Mouse (Mus musculus) ES-E14 (cell line): ENCODE data around the gene Evx2. TPM values are rescaled to one million over a fixed set of nuclear protein-coding genes. Genes with fewer than 3 reads are reported as not detected.
A peak's percentile ranks its signal among the peaks of the same experiment; 100 is the strongest.

ENCODE experiments used
- DNase-seq: peaks from one replicate; pipeline ENCODE4 v3.0.0-alpha.2; 2013; ENCODE audit warnings: low read depth, low spot score
- H3K27ac ChIP-seq: 2 replicates; pipeline ENCODE4 v1.5.1; 2012; ENCODE audit warnings: low read depth, mild to moderate bottlenecking, low read length, moderate library complexity, mixed read lengths; ENCODE audit not compliant: poor library complexity, insufficient read depth, severe bottlenecking
- H3K36me3 ChIP-seq: 2 replicates; pipeline ENCODE4 v1.6.1; 2012; ENCODE audit warnings: mild to moderate bottlenecking, low read length, moderate library complexity, mixed read lengths; ENCODE audit not compliant: control insufficient read depth, poor library complexity, insufficient read depth, severe bottlenecking
- H3K4me1 ChIP-seq, 2 experiments: fragments of 150-350 bp in 1 of 2; sonication (generic) in 1 of 2; 2 replicates each; pipeline ENCODE4 v1.6.1; 2012; ENCODE audit warnings: low read length in 2 of 2, mild to moderate bottlenecking in 1 of 2, mixed read lengths in 1 of 2; ENCODE audit not compliant: control insufficient read depth in 2 of 2, insufficient read depth in 2 of 2, poor library complexity in 1 of 2
- H3K4me3 ChIP-seq, 2 experiments: fragments of 150-350 bp in 1 of 2; sonication (generic) in 1 of 2; 2 replicates each; pipeline ENCODE4 v1.5.1; 2012; ENCODE audit warnings: low read length in 2 of 2, low read depth in 1 of 2, mild to moderate bottlenecking in 1 of 2, mixed read lengths in 1 of 2; ENCODE audit not compliant: insufficient read depth in 1 of 2, poor library complexity in 1 of 2, severe bottlenecking in 1 of 2
- H3K9ac ChIP-seq: 2 replicates; pipeline ENCODE4 v1.6.1; 2012; ENCODE audit warnings: low read depth, mild to moderate bottlenecking, low read length, mixed read lengths; ENCODE audit not compliant: poor library complexity, insufficient read depth, severe bottlenecking
- H3K9me3 ChIP-seq: fragments of 150-350 bp; sonication (generic); 2 replicates; pipeline ENCODE4 v1.6.1; 2012; ENCODE audit warnings: low read depth, mild to moderate bottlenecking, low read length; ENCODE audit not compliant: control insufficient read depth, insufficient read depth
- CHD2 ChIP-seq: IDR thresholded peaks from 2 replicates; pipeline ENCODE4 v1.6.1; 2014; ENCODE audit warnings: mild to moderate bottlenecking, low read depth, low read length, inconsistent platforms
- HCFC1 ChIP-seq: IDR thresholded peaks from 2 replicates; pipeline ENCODE4 v1.6.1; 2012; ENCODE audit warnings: low read length, inconsistent platforms, borderline replicate concordance; ENCODE audit not compliant: insufficient read depth
- MAFK ChIP-seq: IDR thresholded peaks from 2 replicates; pipeline ENCODE4 v1.6.1; 2014; ENCODE audit warnings: mild to moderate bottlenecking, low read depth, low read length, inconsistent platforms; ENCODE audit not compliant: insufficient read depth
- ZC3H11A ChIP-seq: IDR thresholded peaks from 2 replicates; pipeline ENCODE4 v1.6.1; 2012; ENCODE audit warnings: low read depth, mild to moderate bottlenecking, inconsistent platforms, low read length, borderline replicate concordance
- ZNF384 ChIP-seq: IDR thresholded peaks from 2 replicates; pipeline ENCODE4 v1.6.1; 2012; ENCODE audit warnings: low read depth, low read length, inconsistent platforms
- in situ Hi-C, 2 experiments: fragments of 600-800 bp; cut with MboI; formaldehyde crosslinking; loops; one replicate each; pipeline ENCODE4 v1.15.1; 2025; ENCODE audit warnings: low sequenced_read_pairs in 2 of 2, inconsistent platforms in 1 of 2; ENCODE audit not compliant: unreplicated experiment in 2 of 2
- total RNA-seq: library from RNA; depleted of rRNA; stranded (reverse); fragments of 300-350 nt; gene quantifications from 2 replicates; pipeline ENCODE4 v1.2.3, GENCODE M21; 2012

Gene Evx2
- total RNA-seq, 1 experiment = not detected

DNA sequence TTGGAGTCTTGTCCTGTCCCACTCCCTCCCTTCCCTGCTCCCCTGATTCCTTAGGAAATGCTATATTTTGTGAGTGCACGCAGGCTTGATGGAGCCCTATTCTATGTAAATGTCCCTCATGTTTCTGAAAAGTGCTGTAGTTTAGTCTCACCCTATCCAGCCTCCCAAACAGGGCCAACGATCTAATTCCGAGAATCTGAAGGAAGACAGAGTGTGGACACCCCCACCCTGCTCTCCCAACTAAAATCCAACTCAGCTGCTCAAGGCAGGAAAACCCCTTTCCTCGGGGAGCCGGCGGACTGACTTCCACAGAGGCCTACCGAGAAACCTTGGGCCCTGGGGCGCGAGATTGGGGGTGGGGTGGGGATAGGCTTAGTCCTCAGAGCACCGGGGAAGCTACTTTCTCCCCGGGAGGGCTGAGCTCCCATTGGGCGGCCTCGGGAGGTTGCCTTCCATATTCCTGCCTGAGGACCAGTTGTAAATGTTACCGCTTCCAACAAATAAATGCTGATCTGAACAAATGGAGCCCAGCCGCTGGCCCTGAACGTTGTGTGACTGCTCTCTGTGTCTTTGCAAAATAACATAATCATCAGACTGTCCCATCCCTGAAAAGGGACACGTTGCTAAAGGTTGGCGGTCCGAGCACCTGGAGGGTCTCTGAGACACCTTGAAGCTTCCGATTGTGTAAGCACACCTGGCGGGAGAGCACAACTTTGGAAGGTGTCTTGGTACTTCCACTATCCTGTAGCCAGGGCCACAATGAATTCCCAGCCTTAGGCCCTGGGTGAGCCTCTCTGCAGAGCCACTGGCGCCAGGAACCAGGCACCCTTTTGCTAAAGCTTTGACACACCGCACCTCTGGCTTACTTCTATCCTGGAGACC lies 40.5 kb upstream of the Evx2 start:
- Histone ChIP-seq H3K36me3 (no peaks in the 10 kb centered on the region), H3K9ac (no peak overlapping the region), H3K9me3 (no peaks in the 10 kb centered on the region), H3K27ac (no peak overlapping the region), H3K4me1 (peaks cover 0 to 4% of the 10 kb centered on the region in 2 experiments; a peak in 1 of 4 replicates), H3K4me3 (no peak overlapping the region)
- DNase-seq = no peak
- in situ Hi-C loops = loop anchor here (5.0 to 25.0 kb wide), 3 partner anchors 442 to 887 kb away; no protein-coding TSS in a partner anchor
- TF ChIP-seq CHD2 (no peak), ZNF384 (no peak), ZC3H11A (no peak), HCFC1 (no peak), MAFK (no peak)

GRCm38 (mm10) chr2:74699053-74699430 lies 39.7 kb upstream of the Evx2 start:
- Histone ChIP-seq H3K36me3 (no peaks in the 10 kb centered on the region), H3K4me1 (peaks cover 0 to 3% of the 10 kb centered on the region in 2 experiments; a peak in 1 of 4 replicates), H3K27ac (no peak overlapping the region), H3K9me3 (no peaks in the 10 kb centered on the region), H3K4me3 (no peak overlapping the region), H3K9ac (no peak overlapping the region)
- no peak for DNase-seq
- TF ChIP-seq MAFK (no peak), HCFC1 (no peak), CHD2 (no peak)
- in situ Hi-C loops = loop anchor here in 1 of 2 experiments (25.0 kb wide), 1 partner anchor 888 kb away; no protein-coding TSS in a partner anchor

DNA sequence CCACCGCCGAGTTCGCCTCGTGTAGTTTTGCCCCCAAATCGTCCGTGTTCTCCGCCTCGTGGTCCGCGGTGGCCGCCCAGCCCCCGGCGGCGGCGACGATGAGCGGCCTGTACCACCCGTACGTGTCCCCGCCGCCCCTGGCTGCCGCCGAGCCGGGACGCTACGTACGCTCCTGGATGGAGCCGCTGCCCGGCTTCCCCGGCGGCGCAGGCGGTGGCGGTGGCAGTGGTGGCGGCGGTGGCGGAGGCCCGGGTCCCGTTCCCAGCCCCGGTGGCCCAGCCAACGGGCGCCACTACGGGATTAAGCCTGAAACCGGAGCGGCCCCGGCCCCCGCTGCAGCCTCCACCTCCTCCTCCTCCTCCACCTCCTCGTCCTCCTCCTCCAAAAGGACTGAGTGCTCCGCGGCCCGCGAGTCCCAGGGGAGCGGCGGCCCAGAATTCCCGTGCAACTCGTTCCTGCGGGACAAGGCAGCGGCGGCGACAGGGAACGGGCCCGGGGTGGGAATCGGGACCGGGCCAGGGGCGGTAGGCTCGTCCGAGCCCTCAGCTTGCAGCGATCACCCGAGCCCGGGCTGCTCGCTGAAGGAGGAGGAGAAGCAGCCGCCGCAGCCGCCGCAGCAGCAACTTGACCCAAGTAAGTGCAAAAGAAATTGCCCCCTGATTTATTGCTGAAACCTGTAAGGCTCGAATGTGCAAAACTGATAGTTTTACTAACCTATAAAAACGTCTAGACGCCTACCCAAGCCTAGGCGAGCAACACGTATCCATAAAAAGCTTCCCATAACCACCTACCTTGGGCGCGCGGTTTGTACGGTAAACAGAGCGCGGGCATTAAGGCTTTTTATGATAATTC lies 39.1 kb upstream of the Evx2 start:
- TF ChIP-seq MAFK (no peak), ZC3H11A (no peak), CHD2 (no peak), HCFC1 (no peak), ZNF384 (no peak)
- Histone ChIP-seq H3K9me3 (no peaks in the 10 kb centered on the region), H3K4me3 (peak overlapping the region; percentile 27 to 46; a peak in 3 of 4 replicates), H3K27ac (no peak overlapping the region), H3K36me3 (no peaks in the 10 kb centered on the region), H3K9ac (no peak overlapping the region), H3K4me1 (peaks cover 0 to 2% of the 10 kb centered on the region in 2 experiments; a peak in 1 of 4 replicates)
- in situ Hi-C loops = loop anchor here in 1 of 2 experiments (25.0 kb wide), 1 partner anchor 889 kb away; no protein-coding TSS in a partner anchor
- no peak for DNase-seq

DNA sequence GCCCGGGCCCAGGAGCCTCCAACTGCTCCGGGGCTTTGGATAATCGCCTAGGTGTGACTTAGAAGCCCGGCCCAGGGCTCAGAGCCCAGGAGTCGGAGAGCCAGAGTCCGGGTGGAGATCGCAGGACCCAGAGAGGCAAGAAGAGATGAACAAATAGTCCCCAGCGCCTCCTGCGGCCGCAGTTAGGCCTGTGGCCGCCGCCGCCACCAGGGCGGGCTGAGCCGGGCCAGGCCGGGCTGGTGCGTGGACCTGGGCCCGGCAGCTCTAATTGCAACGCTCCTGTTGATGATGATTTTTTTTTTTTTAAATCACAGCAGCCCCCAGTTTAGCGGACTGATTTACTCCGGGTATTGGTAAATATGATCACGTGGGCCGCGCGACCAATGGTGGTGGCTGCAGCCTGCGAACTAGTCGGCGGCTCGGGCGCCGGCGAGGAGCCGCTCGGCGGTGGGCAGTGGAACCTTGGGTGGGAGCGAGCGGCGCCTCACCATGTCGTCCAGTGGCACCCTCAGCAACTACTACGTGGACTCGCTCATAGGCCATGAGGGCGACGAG lies 38.3 kb upstream of the Evx2 start, which contains the start of gene Hoxd9:
Gene Hoxd9, plus strand, starts transcription at position 161 of the 555 bp plus-strand sequence.
- in situ Hi-C loops = loop anchor here in 1 of 2 experiments (25.0 kb wide), 1 partner anchor 890 kb away; no protein-coding TSS in a partner anchor
- Histone ChIP-seq H3K36me3 (no peaks in the 10 kb centered on the region), H3K4me1 (peaks cover 0 to 2% of the 10 kb centered on the region in 2 experiments; a peak in 1 of 4 replicates), H3K4me3 (peak within 1 kb of the TSS; percentile 27 to 46; a peak in 3 of 4 replicates), H3K9me3 (no peaks in the 10 kb centered on the region), H3K9ac (no peak within 1 kb of the TSS), H3K27ac (no peak within 1 kb of the TSS)
- no peak for DNase-seq
- TF ChIP-seq HCFC1 (no peak), MAFK (no peak), ZNF384 (no peak), ZC3H11A (no peak), CHD2 (no peak)
